Mouse (Mus musculus) erythroblast, embryonic 14.5 days (primary cell): ENCODE data around the gene Qk.

Experiments used
- GATA1 ChIP-seq: IDR thresholded peaks from 2 replicates; pipeline ENCODE4 v1.6.1; 2012; ENCODE audit warnings: low read length, inconsistent platforms, mixed read lengths
- TAL1 ChIP-seq: IDR thresholded peaks from 3 replicates; pipeline ENCODE4 v1.6.1; 2012; ENCODE audit warnings: low read length, inconsistent platforms, mixed read lengths

DNA sequence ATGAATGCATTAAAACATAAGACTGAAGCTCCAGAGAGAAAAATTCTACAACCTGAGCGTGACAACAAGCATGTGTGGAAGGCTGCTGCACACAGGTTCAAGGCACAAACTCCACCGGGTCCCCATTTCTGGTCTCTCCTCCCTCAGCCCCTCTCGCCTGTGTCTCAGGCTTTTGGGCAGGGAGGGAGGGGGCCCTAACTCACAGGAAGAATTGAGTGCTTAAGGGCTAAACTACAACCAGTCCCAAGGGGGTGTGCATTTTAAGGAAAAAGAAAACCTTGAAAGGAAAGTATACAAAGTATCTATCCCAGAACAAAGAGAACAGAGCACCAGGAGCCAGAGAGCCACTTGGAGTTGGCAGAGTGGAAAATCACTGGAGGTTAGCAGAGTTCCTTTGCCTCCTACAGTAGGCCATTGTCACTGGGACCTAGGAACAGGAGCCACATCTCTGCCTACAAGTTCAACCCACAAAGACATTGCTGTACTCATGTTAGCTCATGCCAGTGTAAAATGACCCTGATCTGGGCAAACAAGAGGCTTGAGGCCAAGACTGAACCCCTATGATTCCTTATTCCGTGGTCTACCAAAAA, 132.1 kb downstream of the Qk start:
- TF ChIP-seq GATA1 (no peak), TAL1 (no peak)
